Mouse (Mus musculus) kidney, adult 2 months (tissue): Measurements from ENCODE around the gene Nop53.

Source experiments
- CTCF ChIP-seq: fragments of 200-500 bp; conservative IDR thresholded peaks from 2 replicates; pipeline ENCODE4 v1.5.1; 2011; ENCODE audit warnings: low read depth, mild to moderate bottlenecking, control low read depth, low read length, moderate library complexity, mixed read lengths; ENCODE audit not compliant: insufficient read depth, insufficient read length
- POLR2A ChIP-seq: fragments of 200-500 bp; IDR thresholded peaks from one replicate; pipeline ENCODE4 v1.6.1; 2011; ENCODE audit warnings: low read depth, low read length, control low read depth

DNA sequence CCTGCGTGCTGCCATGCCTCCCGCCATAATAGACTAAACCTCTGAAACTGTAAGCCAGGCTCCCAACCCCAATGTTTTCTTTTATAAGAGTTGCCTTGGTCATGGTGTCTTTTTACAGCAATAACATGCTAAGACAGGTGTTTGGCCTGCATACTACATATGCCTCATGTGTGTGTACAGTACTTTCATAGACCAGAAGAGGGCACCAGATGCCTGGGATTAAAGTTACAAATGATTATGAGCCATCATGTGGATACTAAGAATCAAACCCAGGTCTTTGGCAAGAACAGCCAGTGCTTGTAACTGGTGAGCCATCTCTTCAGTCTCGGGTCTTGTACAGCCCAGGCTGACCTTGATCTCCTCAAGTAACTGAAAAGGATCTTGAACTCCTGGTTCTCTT, 23.8 kb upstream of the Nop53 start:
- TF ChIP-seq CTCF (no peak), POLR2A (no peak)
